Mouse (Mus musculus) kidney, postnatal 0 days (tissue): Measurements from ENCODE around the gene Atp10a. TPM values are rescaled to one million over a fixed set of nuclear protein-coding genes. Genes with fewer than 3 reads are reported as not detected.

Experiments
- ATAC-seq: fragments of 200-750 bp; cut with Nextera tagmentation; replicated peaks from 2 replicates; pipeline ENCODE4 v1.8.0; 2017; ENCODE audit warnings: low read depth, moderate number of reproducible peaks, moderate TSS enrichment, moderate library complexity; ENCODE audit not compliant: low FRiP score
- DNase-seq: peaks from one replicate; pipeline ENCODE4 v3.0.0-alpha.2; 2016; ENCODE audit warnings: low spot score
- H3K27ac ChIP-seq: fragments of 300-500 bp; sonication (generic); 2 replicates; pipeline ENCODE4 v1.5.1; 2014; ENCODE audit warnings: mild to moderate bottlenecking
- H3K27me3 ChIP-seq: fragments of 300-500 bp; sonication (generic); 2 replicates; pipeline ENCODE4 v1.6.1; 2014; ENCODE audit warnings: low read length, mixed read lengths; ENCODE audit not compliant: insufficient read depth
- H3K36me3 ChIP-seq: fragments of 300-500 bp; sonication (generic); 2 replicates; pipeline ENCODE4 v1.6.1; 2014; ENCODE audit warnings: low read length, mixed read lengths; ENCODE audit not compliant: insufficient read depth
- H3K4me1 ChIP-seq: fragments of 300-500 bp; sonication (generic); replicated peaks from 2 replicates; pipeline ENCODE4 v1.6.1; 2014; ENCODE audit warnings: antibody characterized with exemption, low read length, mixed read lengths; ENCODE audit not compliant: insufficient read depth
- H3K4me2 ChIP-seq: fragments of 300-500 bp; sonication (generic); 2 replicates; pipeline ENCODE4 v1.6.1; 2014; ENCODE audit warnings: mild to moderate bottlenecking, low read length, moderate library complexity, mixed read lengths
- H3K4me3 ChIP-seq: fragments of 300-500 bp; sonication (generic); replicated peaks from 2 replicates; pipeline ENCODE4 v1.5.1; 2014; ENCODE audit warnings: low read depth, low read length
- H3K9ac ChIP-seq: fragments of 300-500 bp; sonication (generic); 2 replicates; pipeline ENCODE4 v1.6.1; 2014; ENCODE audit warnings: low read depth, low read length
- H3K9me3 ChIP-seq: fragments of 300-500 bp; sonication (generic); replicated peaks from 2 replicates; pipeline ENCODE4 v1.6.1; 2016; ENCODE audit warnings: low read length, inconsistent platforms, mixed read lengths
- CTCF ChIP-seq: IDR thresholded peaks from 2 replicates; pipeline ENCODE4 v1.5.1; 2016; ENCODE audit warnings: antibody characterized with exemption, low read depth, mild to moderate bottlenecking, moderate library complexity
- WGBS: fragments of 180-500 bp; shearing (Covaris S2); extraction: QIAGEN DNeasy Blood & Tissue Kit; methylation state at CpG from one replicate; pipeline ENCODE4 v1.1.7; 2014; 5-methylcytosine and 5-hydroxymethylcytosine counted together
- polyA plus RNA-seq: library from polyadenylated mRNA; unstranded; fragments of >200 nt; fragmentation: Nextera tagmentation; extraction: Ambion mirVana; gene quantifications from 2 replicates; pipeline ENCODE4 v1.2.1, GENCODE M21; 2015

Gene Atp10a
- polyA plus RNA-seq, 1 experiment from 2014 or later: 2.3 TPM

- Histone ChIP-seq H3K9ac (no peak overlapping the region), H3K27ac (no peak overlapping the region), H3K36me3 (no peaks in the 10 kb centered on the region), H3K4me3 (no peak overlapping the region), H3K9me3 (no peaks in the 10 kb centered on the region), H3K27me3 (no peaks in the 10 kb centered on the region), H3K4me2 (no peak overlapping the region), H3K4me1 (no peaks in the 10 kb centered on the region; the same call in 1 of the 2 replicates)
- TF ChIP-seq CTCF: no peak
- ATAC-seq (no peak), DNase-seq (no peak)
- 72% methylated on average over 1 of the region's 1 CpGs for WGBS
These were observed 98.1 kb downstream of the Atp10a start for GRCm38 (mm10) chr7:58754076-58754475.

DNA sequence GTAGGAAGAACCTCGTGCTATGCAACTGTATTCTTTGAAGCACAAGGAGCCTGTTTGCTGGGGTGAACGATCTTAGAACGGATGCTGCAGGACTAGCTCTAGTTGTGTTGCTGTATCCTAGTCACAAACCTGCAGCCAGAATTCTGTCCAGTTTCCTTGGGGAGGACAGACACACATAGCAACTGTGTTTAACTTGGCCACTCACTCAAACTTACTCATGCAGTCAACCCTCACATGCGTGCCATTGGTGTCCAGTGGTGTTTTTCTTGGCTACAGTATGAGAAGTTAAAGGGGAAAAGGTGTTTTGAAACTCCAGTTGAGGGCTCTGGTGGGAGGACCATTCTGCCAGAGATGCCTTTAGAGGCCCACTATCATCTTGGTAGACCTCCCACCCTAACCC, 98.6 kb downstream of the Atp10a start:
- no peak for ATAC-seq
- no peak for TF ChIP-seq CTCF
- H3K4me3 ChIP-seq: no peak overlapping the region
- no peak overlapping the region for H3K9ac ChIP-seq
- no peak overlapping the region for H3K27ac ChIP-seq
- no peaks in the 10 kb centered on the region for H3K27me3 ChIP-seq
- 53% methylated on average over 4 of the region's 4 CpGs for WGBS
- no peak overlapping the region for H3K4me2 ChIP-seq
- no peaks in the 10 kb centered on the region for H3K36me3 ChIP-seq
- H3K4me1 ChIP-seq: no peaks in the 10 kb centered on the region; the same call in 1 of the 2 replicates
- H3K9me3 ChIP-seq: no peaks in the 10 kb centered on the region
- DNase-seq: no peak

GRCm38 (mm10) chr7:58755083-58755482, 99.1 kb downstream of the Atp10a start:
- no peaks in the 10 kb centered on the region for H3K36me3 ChIP-seq
- no peaks in the 10 kb centered on the region for H3K9me3 ChIP-seq
- no peak for DNase-seq
- H3K9ac ChIP-seq: no peak overlapping the region
- H3K4me2 ChIP-seq: no peak overlapping the region
- H3K4me3 ChIP-seq: no peak overlapping the region
- no peaks in the 10 kb centered on the region; the same call in 1 of the 2 replicates for H3K4me1 ChIP-seq
- TF ChIP-seq CTCF: no peak
- no peak overlapping the region for H3K27ac ChIP-seq
- ATAC-seq: no peak
- H3K27me3 ChIP-seq: no peaks in the 10 kb centered on the region

GRCm38 (mm10) chr7:58755846-58756245, 99.9 kb downstream of the Atp10a start:
- 100% methylated on average over 1 of the region's 1 CpGs for WGBS
- DNase-seq: no peak
- Histone ChIP-seq H3K4me1 (no peaks in the 10 kb centered on the region; the same call in 1 of the 2 replicates), H3K4me2 (no peak overlapping the region), H3K4me3 (no peak overlapping the region), H3K9me3 (no peaks in the 10 kb centered on the region), H3K36me3 (no peaks in the 10 kb centered on the region), H3K9ac (no peak overlapping the region), H3K27me3 (no peaks in the 10 kb centered on the region), H3K27ac (no peak overlapping the region)
- no peak for TF ChIP-seq CTCF
- no peak for ATAC-seq

GRCm38 (mm10) chr7:58757331-58757730, 101.4 kb downstream of the Atp10a start:
- no peaks in the 10 kb centered on the region; the same call in 1 of the 2 replicates for H3K4me1 ChIP-seq
- H3K27ac ChIP-seq: no peak overlapping the region
- H3K4me3 ChIP-seq: no peak overlapping the region
- DNase-seq: no peak
- no peaks in the 10 kb centered on the region for H3K27me3 ChIP-seq
- H3K9me3 ChIP-seq: no peaks in the 10 kb centered on the region
- H3K36me3 ChIP-seq: no peaks in the 10 kb centered on the region
- no peak overlapping the region for H3K4me2 ChIP-seq
- ATAC-seq: no peak
- 86% methylated on average over 2 of the region's 2 CpGs for WGBS
- H3K9ac ChIP-seq: no peak overlapping the region
- TF ChIP-seq CTCF: no peak

GRCm38 (mm10) chr7:58758396-58758795, 102.4 kb downstream of the Atp10a start:
- Histone ChIP-seq H3K4me3 (no peak overlapping the region), H3K9ac (no peak overlapping the region), H3K27ac (no peak overlapping the region), H3K4me2 (no peak overlapping the region), H3K36me3 (no peaks in the 10 kb centered on the region), H3K4me1 (no peaks in the 10 kb centered on the region; the same call in 1 of the 2 replicates), H3K9me3 (no peaks in the 10 kb centered on the region), H3K27me3 (no peaks in the 10 kb centered on the region)
- no peak for TF ChIP-seq CTCF
- no peak for DNase-seq
- WGBS: 92% methylated on average over 3 of the region's 3 CpGs
- ATAC-seq: no peak

DNA sequence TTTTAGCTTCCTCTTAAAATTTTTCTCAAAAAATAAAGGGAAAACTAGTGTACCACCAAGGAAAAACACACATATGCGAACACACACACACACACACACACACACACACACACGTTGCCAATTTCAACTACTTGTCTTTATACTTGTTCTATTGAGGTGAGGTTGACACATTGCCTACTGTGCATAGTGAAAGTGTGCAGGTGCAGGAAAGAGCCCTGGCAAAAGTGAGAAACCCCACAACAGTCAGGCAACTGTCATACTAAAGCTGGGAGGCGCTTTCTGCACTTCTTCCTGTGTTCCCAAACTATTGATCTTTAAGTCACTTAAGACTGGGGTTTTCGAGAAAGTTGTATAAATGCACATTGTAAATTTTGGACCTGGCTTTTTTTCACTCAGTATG, 103.3 kb downstream of the Atp10a start:
- H3K4me3 ChIP-seq: no peak overlapping the region
- WGBS: 89% methylated on average over 4 of the region's 4 CpGs
- H3K27me3 ChIP-seq: no peaks in the 10 kb centered on the region
- no peaks in the 10 kb centered on the region for H3K36me3 ChIP-seq
- ATAC-seq (no peak), DNase-seq (no peak)
- no peak overlapping the region for H3K9ac ChIP-seq
- no peaks in the 10 kb centered on the region for H3K9me3 ChIP-seq
- TF ChIP-seq CTCF: no peak
- H3K4me2 ChIP-seq: no peak overlapping the region
- H3K4me1 ChIP-seq: no peaks in the 10 kb centered on the region; the same call in 1 of the 2 replicates
- no peak overlapping the region for H3K27ac ChIP-seq
